Mouse (Mus musculus): ENCODE measurements around the gene Nfix.

GRCm38 (mm10) chr8:84813059-84813458 lies 12.9 kb upstream of the Nfix start:
- no peak for TF ChIP-seq POLR2A (IDR thresholded peaks at IDR 0.05; ENCODE audit: borderline replicate concordance, extremely low read depth, insufficient read depth, insufficient read length, poor library complexity, severe bottlenecking)
- TF ChIP-seq CTCF (IDR thresholded peaks at IDR 0.05; ENCODE audit: borderline replicate concordance, extremely low read depth, insufficient read depth, insufficient read length) = peak; percentile 80; the same call in 1 of the 2 replicates

All from brain, embryonic 14.5 days (tissue).